Mouse (Mus musculus) G1E (cell line): Measurements from ENCODE around the gene Mfsd4a. TPM values are rescaled to one million over a fixed set of nuclear protein-coding genes. Genes with fewer than 3 reads are reported as not detected.

Experiments used
- ATAC-seq: 2 replicates; pipeline ENCODE4 v1.8.0; 2016; ENCODE audit warnings: mild to moderate bottlenecking; ENCODE audit not compliant: insufficient number of reproducible peaks, poor library complexity, low FRiP score, severe bottlenecking; ENCODE audit errors: extremely low read depth
- DNase-seq: peaks from one replicate; pipeline ENCODE4 v3.0.0; 2012; ENCODE audit warnings: low spot score
- H3K27me3 ChIP-seq: 2 replicates; pipeline ENCODE4 v1.6.1; 2012; ENCODE audit warnings: mild to moderate bottlenecking, low read length, inconsistent platforms; ENCODE audit not compliant: insufficient read depth
- H3K36me3 ChIP-seq: replicated peaks from 2 replicates; pipeline ENCODE3; 2012; ENCODE audit warnings: mild to moderate bottlenecking, inconsistent platforms
- H3K4me1 ChIP-seq: 2 replicates; pipeline ENCODE4 v1.6.1; 2012; ENCODE audit warnings: low read depth, low read length, inconsistent platforms, mixed read lengths; ENCODE audit not compliant: insufficient read depth
- H3K4me3 ChIP-seq: 2 replicates; pipeline ENCODE4 v1.5.1; 2012; ENCODE audit warnings: low read depth, mild to moderate bottlenecking, inconsistent platforms, low read length, moderate library complexity, mixed read lengths
- H3K9me3 ChIP-seq: replicated peaks from 2 replicates; pipeline ENCODE4 v1.6.1; 2012; ENCODE audit warnings: inconsistent platforms
- CTCF ChIP-seq: IDR thresholded peaks from 2 replicates; pipeline ENCODE4 v1.5.1; 2012; ENCODE audit warnings: low read depth, low read length, inconsistent platforms, mixed read lengths
- GATA1 ChIP-seq: IDR thresholded peaks from 2 replicates; pipeline ENCODE4 v1.6.1; 2012; ENCODE audit warnings: borderline replicate concordance, low read length, inconsistent platforms, mixed read lengths
- GATA2 ChIP-seq: IDR thresholded peaks from 2 replicates; pipeline ENCODE4 v1.6.1; 2012; ENCODE audit warnings: low read depth, low read length, inconsistent platforms, borderline replicate concordance
- POLR2AphosphoS5 ChIP-seq: IDR thresholded peaks from 2 replicates; pipeline ENCODE4 v1.6.1; 2012; ENCODE audit warnings: low read depth, low read length, inconsistent platforms; ENCODE audit not compliant: insufficient replicate concordance
- TAL1 ChIP-seq: conservative IDR thresholded peaks from 2 replicates; pipeline ENCODE4 v1.6.1; 2012; ENCODE audit warnings: low read depth, low read length, inconsistent platforms, mixed read lengths
- polyA plus RNA-seq: library from polyadenylated mRNA; stranded (reverse); fragments of >175 nt; gene quantifications from 2 replicates; pipeline ENCODE4 v1.2.3, GENCODE M21; 2012
- total RNA-seq, 2 experiments: library from RNA; stranded (forward) in 1 of 2; stranded (reverse) in 1 of 2; fragments of 200-1000 nt in 1 of 2; fragments of >200 nt in 1 of 2; fragmentation: Nextera tagmentation in 1 of 2; gene quantifications; 2 replicates each; pipeline ENCODE4 v1.2.3; 2014 to 2017

Gene Mfsd4a
- total and polyA plus RNA-seq, 3 experiments, result 1.0 TPM; not detected in 2

DNA sequence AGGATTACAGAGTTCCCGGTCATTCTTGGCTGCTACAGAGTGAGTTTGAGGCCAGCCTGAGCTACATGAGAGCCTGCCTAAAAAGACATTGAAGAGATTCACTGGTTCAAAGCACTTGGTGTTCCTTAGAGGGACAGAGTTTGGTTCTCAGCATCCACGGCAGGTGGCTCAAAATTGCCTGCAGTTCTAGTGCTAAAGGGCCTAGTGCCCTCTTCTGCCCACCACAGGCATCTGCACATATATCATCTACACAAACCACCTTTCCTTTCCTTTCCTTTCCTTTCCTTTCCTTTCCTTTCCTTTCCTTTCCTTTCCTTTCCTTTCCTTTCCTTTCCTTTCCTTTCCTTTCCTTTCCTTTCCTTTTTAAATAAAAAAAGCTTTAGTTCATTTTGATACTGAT, 37.3 kb downstream of the Mfsd4a start:
- no peaks in the 10 kb centered on the region for H3K27me3 ChIP-seq
- H3K4me1 ChIP-seq, result 0 out of 2 replicates have a peak, but pooled peaks cover 4% of the 10 kb centered on the region
- peaks cover 96% of the 10 kb centered on the region for H3K36me3 ChIP-seq

DNA sequence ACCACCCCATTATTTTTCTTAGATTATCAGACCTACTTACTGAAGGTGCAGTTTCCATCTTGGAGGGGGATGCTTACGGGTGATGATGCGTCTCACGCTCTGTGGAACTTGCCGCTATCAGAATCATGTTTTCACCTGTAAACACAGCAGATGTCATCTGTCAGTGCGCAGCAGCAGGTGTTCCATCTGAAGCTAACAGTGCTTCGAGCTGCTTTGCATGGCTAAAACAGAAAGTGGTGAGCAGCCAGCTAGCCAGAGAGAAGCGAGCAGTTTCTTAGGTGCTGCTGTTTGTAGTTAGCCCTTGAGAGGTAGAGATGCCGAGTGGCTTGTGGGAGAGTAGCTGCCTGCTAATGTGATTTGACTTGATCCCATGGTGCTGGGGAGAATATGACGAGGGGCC, 39.4 kb downstream of the Mfsd4a start:
- Histone ChIP-seq H3K27me3 (no peaks in the 10 kb centered on the region), H3K9me3 (no peaks in the 10 kb centered on the region), H3K4me1 (0 out of 2 replicates have a peak, but pooled peaks cover 4% of the 10 kb centered on the region), H3K36me3 (peaks cover 96% of the 10 kb centered on the region), H3K4me3 (no peak overlapping the region)
- TF ChIP-seq POLR2AphosphoS5 (no peak), GATA2 (no peak), GATA1 (no peak), CTCF (no peak), TAL1 (no peak)
- ATAC-seq (no peak), DNase-seq (no peak)

More for the DNA sequence above, 37.3 kb downstream of the Mfsd4a start:
- no peak overlapping the region for H3K4me3 ChIP-seq
- ATAC-seq, result no peak
- H3K9me3 ChIP-seq, result no peaks in the 10 kb centered on the region
- TF ChIP-seq GATA2 (no peak), TAL1 (no peak), GATA1 (no peak), CTCF (no peak), POLR2AphosphoS5 (no peak)
- DNase-seq, result no peak

DNA sequence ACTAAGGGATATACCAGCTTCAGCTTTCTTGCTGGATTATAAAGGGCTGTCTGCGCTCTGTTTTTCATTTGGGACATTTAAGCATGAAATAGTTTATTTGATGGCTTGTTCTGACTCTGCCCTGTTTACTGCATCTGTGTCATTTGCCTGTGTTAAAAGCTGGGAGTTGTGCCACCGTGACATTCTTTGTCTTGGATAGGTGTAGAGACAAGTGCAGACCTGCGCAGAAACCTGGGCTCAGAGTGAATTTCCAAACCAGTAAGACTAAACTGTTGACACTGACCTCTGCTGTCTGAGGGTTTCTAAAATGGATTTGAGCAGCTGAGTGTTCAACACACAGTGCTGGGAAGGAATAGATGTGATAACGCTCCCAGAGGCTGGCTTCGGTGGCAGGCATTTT, 39.9 kb downstream of the Mfsd4a start:
- Histone ChIP-seq H3K9me3 (no peaks in the 10 kb centered on the region), H3K4me1 (0 out of 2 replicates have a peak, but pooled peaks cover 4% of the 10 kb centered on the region), H3K36me3 (peaks cover 96% of the 10 kb centered on the region), H3K27me3 (no peaks in the 10 kb centered on the region), H3K4me3 (no peak overlapping the region)
- TF ChIP-seq GATA1, result no peak
- TF ChIP-seq GATA2, result no peak
- TF ChIP-seq CTCF, result no peak
- DNase-seq, result no peak
- no peak for ATAC-seq

DNA sequence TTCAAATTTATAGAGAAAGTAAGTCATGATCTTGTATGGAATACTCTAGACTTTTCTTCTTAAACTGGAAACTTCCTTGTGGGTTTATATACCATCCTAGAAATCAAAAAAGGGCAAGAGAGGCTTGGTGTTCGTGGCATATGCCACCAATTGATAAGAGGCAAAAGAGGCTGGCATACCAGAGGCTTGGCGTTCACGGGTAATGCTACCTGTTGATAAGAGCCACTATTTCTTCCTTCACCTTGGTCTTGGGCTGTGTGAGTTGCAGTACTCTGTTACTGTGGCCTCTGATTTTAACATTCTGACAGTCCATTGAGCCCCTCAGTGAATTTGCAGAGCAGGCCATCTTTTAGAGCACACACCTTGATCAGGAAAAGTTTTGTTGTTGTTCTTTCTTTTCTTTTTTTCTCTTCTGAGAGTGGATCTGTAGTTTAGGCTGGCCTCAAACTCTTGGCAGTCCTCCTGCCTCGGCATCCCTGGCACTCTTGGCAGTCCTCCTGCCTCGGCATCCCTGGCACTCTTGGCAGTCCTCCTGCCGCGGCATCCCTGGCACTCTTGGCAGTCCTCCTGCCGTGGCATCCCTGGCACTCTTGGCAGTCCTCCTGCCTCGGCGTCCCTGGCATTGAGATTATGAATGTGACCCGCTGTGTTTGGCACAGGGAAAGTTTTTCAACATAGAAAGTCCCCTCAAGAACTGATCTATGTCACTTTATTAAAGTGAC, 40.8 kb downstream of the Mfsd4a start:
- Histone ChIP-seq H3K27me3 (no peaks in the 10 kb centered on the region), H3K9me3 (no peaks in the 10 kb centered on the region), H3K36me3 (peaks cover 95% of the 10 kb centered on the region), H3K4me3 (no peak overlapping the region), H3K4me1 (0 out of 2 replicates have a peak, but pooled peaks cover 4% of the 10 kb centered on the region)
- ATAC-seq, result no peak
- TF ChIP-seq TAL1 (no peak), POLR2AphosphoS5 (no peak), GATA1 (no peak), CTCF (no peak), GATA2 (no peak)
- no peak for DNase-seq

DNA sequence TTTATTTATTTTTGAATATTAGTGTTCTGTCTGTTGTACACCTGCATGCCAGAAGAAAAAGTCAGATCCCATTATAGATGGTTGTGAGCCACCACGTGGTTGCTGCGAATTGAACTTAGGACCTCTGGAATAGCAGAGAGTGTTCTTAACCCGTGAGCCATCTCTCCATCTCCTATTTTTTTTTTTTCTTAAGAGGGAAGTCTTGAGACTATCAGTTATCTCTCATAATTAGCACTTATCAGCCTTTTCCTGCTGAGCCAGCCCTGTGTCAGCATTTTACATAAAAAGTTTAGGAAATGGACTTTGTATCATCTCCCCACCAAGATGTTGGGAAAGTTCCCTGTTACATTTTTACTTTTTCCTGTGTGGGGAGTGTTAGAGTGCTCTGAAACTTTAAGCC, 45.8 kb downstream of the Mfsd4a start:
- Histone ChIP-seq H3K4me3 (no peak overlapping the region), H3K27me3 (no peaks in the 10 kb centered on the region), H3K9me3 (no peaks in the 10 kb centered on the region), H3K36me3 (peaks cover 95% of the 10 kb centered on the region), H3K4me1 (0 out of 2 replicates have a peak, but pooled peaks cover 4% of the 10 kb centered on the region)
- DNase-seq (no peak), ATAC-seq (no peak)
- TF ChIP-seq TAL1 (no peak), GATA2 (no peak), GATA1 (no peak)

DNA sequence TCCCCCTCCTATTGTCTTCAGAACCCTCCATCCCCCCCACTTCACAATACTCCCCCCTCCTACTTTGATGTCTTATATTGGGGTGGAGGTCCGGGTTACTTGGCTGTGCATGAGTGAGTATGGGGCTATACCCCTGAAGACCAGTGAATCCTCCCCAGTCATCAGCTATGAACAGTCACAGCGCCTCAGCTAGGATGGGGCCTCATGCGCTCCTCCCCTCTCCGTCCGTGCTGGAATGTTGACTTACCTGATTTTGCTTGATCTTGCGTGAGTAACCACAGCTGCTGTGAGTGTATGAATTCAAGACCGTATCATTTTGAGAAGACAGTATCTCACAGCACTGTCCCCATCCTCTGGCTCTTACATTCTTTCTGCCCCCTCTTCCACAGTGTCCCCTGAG, 48.0 kb downstream of the Mfsd4a start:
- no peak for ATAC-seq
- no peaks in the 10 kb centered on the region for H3K4me1 ChIP-seq

DNA sequence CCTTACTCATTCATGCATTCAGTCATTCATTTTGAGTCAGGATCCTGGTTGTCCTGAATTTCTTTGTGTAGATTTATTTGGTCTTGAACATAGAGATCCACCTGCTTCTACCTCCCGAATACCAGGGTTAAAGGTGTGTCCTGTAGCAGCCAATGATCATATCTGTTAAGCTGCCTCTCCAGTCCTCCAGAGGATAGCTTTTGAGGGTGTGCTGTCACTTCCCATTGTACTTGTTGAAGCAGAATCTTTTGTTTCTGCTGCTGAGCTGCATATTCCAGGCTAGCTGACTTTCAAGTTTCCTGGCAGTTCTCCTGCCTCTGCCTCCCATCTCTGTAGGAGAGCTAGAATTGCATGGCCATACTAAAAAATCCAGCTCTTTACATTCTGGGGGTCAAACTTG, 51.2 kb downstream of the Mfsd4a start:
- no peak for DNase-seq
- peaks cover 10% of the 10 kb centered on the region; the same call in 1 of the 2 replicates for H3K4me1 ChIP-seq
- no peaks in the 10 kb centered on the region for H3K27me3 ChIP-seq
- no peak for ATAC-seq
- H3K9me3 ChIP-seq, result no peaks in the 10 kb centered on the region
- no peak overlapping the region for H3K4me3 ChIP-seq
- H3K36me3 ChIP-seq, result peaks cover 86% of the 10 kb centered on the region
- TF ChIP-seq GATA2, result no peak
- TF ChIP-seq CTCF, result no peak
- no peak for TF ChIP-seq TAL1
- no peak for TF ChIP-seq POLR2AphosphoS5
- no peak for TF ChIP-seq GATA1

More for the DNA sequence above, 48.0 kb downstream of the Mfsd4a start:
- no peak for TF ChIP-seq GATA2
- TF ChIP-seq TAL1, result no peak
- no peak for TF ChIP-seq GATA1
- TF ChIP-seq POLR2AphosphoS5, result no peak
- TF ChIP-seq CTCF, result no peak
- H3K36me3 ChIP-seq, result peaks cover 94% of the 10 kb centered on the region
- DNase-seq, result no peak
- H3K9me3 ChIP-seq, result no peaks in the 10 kb centered on the region
- no peak overlapping the region for H3K4me3 ChIP-seq
- no peaks in the 10 kb centered on the region for H3K27me3 ChIP-seq
